Mouse (Mus musculus) erythroblast, embryonic 14.5 days (primary cell): Measurements from ENCODE around the gene BC025920.

ENCODE experiments used
- GATA1 ChIP-seq: IDR thresholded peaks from 2 replicates; pipeline ENCODE4 v1.6.1; 2012; ENCODE audit warnings: low read length, inconsistent platforms, mixed read lengths
- TAL1 ChIP-seq: IDR thresholded peaks from 3 replicates; pipeline ENCODE4 v1.6.1; 2012; ENCODE audit warnings: low read length, inconsistent platforms, mixed read lengths

GRCm38 (mm10) chr10:81591846-81592245, 14.2 kb upstream of the BC025920 start:
- no peak for TF ChIP-seq GATA1
- TF ChIP-seq TAL1 = no peak
